Mouse (Mus musculus) hindbrain, embryonic 13.5 days (tissue): ENCODE measurements around the gene Ccdc81. TPM values are rescaled to one million over a fixed set of nuclear protein-coding genes. Genes with fewer than 3 reads are reported as not detected.

ENCODE experiments used
- ATAC-seq: fragments of 200-750 bp; cut with Nextera tagmentation; 2 replicates; pipeline ENCODE4 v1.8.0; 2017; ENCODE audit warnings: moderate TSS enrichment; ENCODE audit not compliant: low FRiP score
- H3K27ac ChIP-seq: fragments of 300-500 bp; sonication (generic); 2 replicates; pipeline ENCODE4 v1.5.1; 2015; ENCODE audit warnings: inconsistent platforms, mild to moderate bottlenecking, moderate library complexity
- H3K27me3 ChIP-seq: fragments of 300-500 bp; sonication (generic); 2 replicates; pipeline ENCODE4 v1.6.1; 2015; ENCODE audit warnings: mild to moderate bottlenecking, inconsistent platforms
- H3K36me3 ChIP-seq: fragments of 300-500 bp; sonication (generic); 2 replicates; pipeline ENCODE4 v1.6.1; 2015; ENCODE audit warnings: mild to moderate bottlenecking, inconsistent platforms
- H3K4me1 ChIP-seq: fragments of 300-500 bp; sonication (generic); replicated peaks from 2 replicates; pipeline ENCODE4 v1.6.1; 2015; ENCODE audit warnings: inconsistent platforms
- H3K4me2 ChIP-seq: fragments of 300-500 bp; sonication (generic); 2 replicates; pipeline ENCODE4 v1.6.1; 2015; ENCODE audit warnings: inconsistent platforms, mild to moderate bottlenecking, moderate library complexity
- H3K4me3 ChIP-seq: fragments of 300-500 bp; sonication (generic); 2 replicates; pipeline ENCODE4 v1.5.1; 2015; ENCODE audit warnings: mild to moderate bottlenecking, inconsistent platforms
- H3K9ac ChIP-seq: fragments of 300-500 bp; sonication (generic); 2 replicates; pipeline ENCODE4 v1.6.1; 2015; ENCODE audit warnings: mild to moderate bottlenecking, inconsistent platforms
- H3K9me3 ChIP-seq: fragments of 300-500 bp; sonication (generic); 2 replicates; pipeline ENCODE4 v1.6.1; 2016; ENCODE audit warnings: inconsistent platforms
- WGBS: fragments of 180-500 bp; shearing (Covaris S2); methylation state at CpG from one replicate; pipeline ENCODE4 v1.1.7; 2015; 5-methylcytosine and 5-hydroxymethylcytosine counted together
- polyA plus RNA-seq: library from polyadenylated mRNA; unstranded; fragments of >200 nt; fragmentation: Nextera tagmentation; extraction: Ambion mirVana; gene quantifications from 2 replicates; pipeline ENCODE4 v1.2.1, GENCODE M21; 2015

Gene Ccdc81
- polyA plus RNA-seq, 1 experiment from 2014 or later, result 1.1 TPM

- Histone ChIP-seq H3K36me3 (no peaks in the 10 kb centered on the region), H3K9ac (no peak overlapping the region), H3K4me3 (no peak overlapping the region), H3K4me1 (peaks cover 12% of the 10 kb centered on the region; the same call in 1 of the 2 replicates), H3K27ac (no peak overlapping the region), H3K4me2 (no peak overlapping the region), H3K9me3 (no peaks in the 10 kb centered on the region), H3K27me3 (no peaks in the 10 kb centered on the region)
- no peak for ATAC-seq
- WGBS, result 89% methylated on average over 5 of the region's 5 CpGs
These were observed 50.3 kb downstream of the Ccdc81 start for GRCm38 (mm10) chr7:89853131-89853530.

DNA sequence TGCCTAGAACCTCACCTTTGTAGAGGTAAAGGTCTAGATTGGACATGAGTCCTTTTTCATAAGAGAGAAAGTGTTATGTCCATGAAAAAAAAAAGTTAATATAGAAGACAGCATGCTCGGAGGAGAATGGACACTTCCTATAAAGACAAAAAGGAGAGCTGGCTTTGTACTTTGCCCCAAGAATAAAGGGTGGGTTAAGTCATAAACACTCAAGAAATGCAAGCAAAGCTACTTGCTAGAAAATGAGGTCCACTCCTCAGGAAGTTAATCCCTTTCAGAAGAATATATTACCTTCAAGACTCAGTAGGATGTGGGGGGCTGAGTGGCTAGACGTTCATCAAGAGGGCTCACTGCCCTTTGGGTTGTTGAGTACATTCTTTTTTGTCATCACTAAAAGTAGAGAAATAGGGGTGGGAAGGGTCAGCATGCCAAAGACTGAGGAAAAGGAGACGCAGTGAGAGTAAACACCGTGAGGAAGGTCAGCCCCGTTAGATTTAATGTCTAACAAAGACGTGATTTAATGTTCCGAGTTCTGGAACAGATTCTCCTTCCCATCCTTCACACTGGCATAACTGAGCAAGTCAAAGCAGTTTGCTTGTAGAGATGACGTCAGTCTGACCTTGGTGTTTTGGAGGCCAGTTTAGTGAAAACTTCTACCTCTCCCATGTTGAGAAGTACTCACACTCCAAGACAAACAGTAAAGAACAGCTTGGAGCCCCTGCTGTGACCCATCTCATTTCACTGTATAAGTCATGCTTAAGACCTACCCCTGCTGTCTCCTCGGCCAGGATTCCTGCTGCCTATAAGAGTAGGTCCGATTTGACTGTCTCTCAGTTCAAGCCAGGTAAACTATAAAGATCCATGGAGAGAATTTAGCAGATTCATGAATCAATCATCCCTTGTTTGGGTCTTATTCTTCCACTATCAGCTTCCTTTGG lies 51.0 kb downstream of the Ccdc81 start:
- Histone ChIP-seq H3K9me3 (no peaks in the 10 kb centered on the region), H3K4me1 (peaks cover 12% of the 10 kb centered on the region; the same call in 1 of the 2 replicates), H3K9ac (no peak overlapping the region), H3K4me3 (no peak overlapping the region), H3K27me3 (no peaks in the 10 kb centered on the region), H3K4me2 (no peak overlapping the region), H3K27ac (no peak overlapping the region), H3K36me3 (no peaks in the 10 kb centered on the region)
- WGBS, result 83% methylated on average over 10 of the region's 10 CpGs
- no peak for ATAC-seq

DNA sequence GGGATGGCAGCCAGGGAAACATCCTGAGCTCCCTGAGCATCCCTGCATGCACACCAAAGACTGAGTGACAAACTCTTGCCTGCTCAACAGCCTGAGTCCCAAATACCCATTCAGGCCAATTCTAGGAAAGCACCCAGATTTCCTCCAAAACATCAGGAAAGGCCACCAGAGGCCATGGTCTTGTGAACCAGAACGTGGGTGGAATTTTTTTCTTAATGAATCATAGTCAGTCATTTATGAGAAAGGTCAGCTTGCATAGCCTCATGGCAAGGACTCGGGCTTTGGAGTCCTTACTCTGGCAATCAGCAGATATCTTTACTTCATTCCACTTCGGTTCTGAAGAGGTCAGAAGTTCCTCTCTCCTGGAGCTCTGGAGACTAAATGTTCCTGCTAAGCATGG lies 52.9 kb downstream of the Ccdc81 start:
- Histone ChIP-seq H3K9ac (no peak overlapping the region), H3K36me3 (no peaks in the 10 kb centered on the region), H3K4me1 (no peaks in the 10 kb centered on the region), H3K4me3 (no peak overlapping the region), H3K27me3 (no peaks in the 10 kb centered on the region), H3K9me3 (no peaks in the 10 kb centered on the region), H3K4me2 (no peak overlapping the region), H3K27ac (no peak overlapping the region)
- 79% methylated on average over 3 of the region's 3 CpGs for WGBS
- no peak for ATAC-seq

DNA sequence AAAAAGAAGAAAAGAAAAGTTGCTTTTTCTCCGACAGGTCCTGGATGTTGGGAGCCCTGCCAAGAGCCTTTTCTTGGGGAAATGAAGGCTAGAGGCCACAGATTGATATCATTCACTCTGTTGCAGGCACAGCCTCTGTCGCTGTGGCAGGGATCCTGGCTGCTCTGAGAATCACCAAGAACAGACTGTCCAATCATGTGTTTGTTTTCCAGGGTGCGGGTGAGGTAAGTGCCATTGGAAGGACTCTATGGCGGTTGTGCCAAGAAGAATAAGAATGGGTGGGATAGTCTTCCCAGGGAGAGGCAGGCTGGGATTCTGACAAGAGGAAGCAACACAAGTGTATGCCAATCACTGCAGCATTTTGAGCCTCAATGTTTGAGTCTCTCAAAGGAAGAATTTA lies 57.8 kb downstream of the Ccdc81 start:
- Histone ChIP-seq H3K9me3 (no peaks in the 10 kb centered on the region), H3K9ac (no peak overlapping the region), H3K27me3 (no peaks in the 10 kb centered on the region), H3K4me2 (no peak overlapping the region), H3K4me1 (no peaks in the 10 kb centered on the region), H3K4me3 (no peak overlapping the region), H3K36me3 (no peaks in the 10 kb centered on the region), H3K27ac (no peak overlapping the region)
- ATAC-seq, result no peak
- 68% methylated on average over 4 of the region's 4 CpGs for WGBS

GRCm38 (mm10) chr7:89843533-89843932 lies 59.9 kb downstream of the Ccdc81 start:
- ATAC-seq, result no peak
- no peaks in the 10 kb centered on the region for H3K4me1 ChIP-seq
- 32% methylated on average over 6 of the region's 6 CpGs for WGBS
- H3K9me3 ChIP-seq, result no peaks in the 10 kb centered on the region
- H3K9ac ChIP-seq, result no peak overlapping the region
- H3K27ac ChIP-seq, result no peak overlapping the region
- no peak overlapping the region for H3K4me3 ChIP-seq
- peaks cover 5% of the 10 kb centered on the region; the same call in 1 of the 2 replicates for H3K27me3 ChIP-seq
- no peaks in the 10 kb centered on the region for H3K36me3 ChIP-seq
- H3K4me2 ChIP-seq, result no peak overlapping the region

- H3K27me3 ChIP-seq, result peaks cover 5% of the 10 kb centered on the region; the same call in 1 of the 2 replicates
These were observed 60.3 kb downstream of the Ccdc81 start for GRCm38 (mm10) chr7:89843121-89843520.

DNA sequence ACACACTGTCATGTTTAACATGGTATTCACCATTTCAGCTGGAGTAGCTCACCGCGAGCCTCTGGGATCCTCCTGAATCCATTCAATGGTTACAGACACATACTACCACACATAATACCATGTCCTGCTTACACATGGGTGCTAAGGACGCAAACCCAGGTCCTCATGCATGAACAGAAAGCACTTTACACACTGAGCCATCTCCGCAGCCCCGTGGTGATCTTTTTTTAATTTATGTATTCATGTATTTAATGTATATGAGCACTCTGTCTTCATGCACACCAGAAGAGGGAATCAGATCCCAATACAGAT lies 61.1 kb downstream of the Ccdc81 start:
- H3K9me3 ChIP-seq, result no peaks in the 10 kb centered on the region
- H3K4me3 ChIP-seq, result no peak overlapping the region
- H3K4me2 ChIP-seq, result no peak overlapping the region
- no peak overlapping the region for H3K9ac ChIP-seq
- peak; percentile 62 for ATAC-seq
- H3K27ac ChIP-seq, result no peak overlapping the region
- 91% methylated on average over 5 of the region's 5 CpGs for whole genome bisulfite sequencing
- H3K4me1 ChIP-seq, result no peaks in the 10 kb centered on the region; the same call in 1 of the 2 replicates
- H3K36me3 ChIP-seq, result no peaks in the 10 kb centered on the region
- H3K27me3 ChIP-seq, result peaks cover 5% of the 10 kb centered on the region; the same call in 1 of the 2 replicates

More at GRCm38 (mm10) chr7:89843121-89843520, 60.3 kb downstream of the Ccdc81 start:
- Histone ChIP-seq H3K4me2 (no peak overlapping the region), H3K4me1 (no peaks in the 10 kb centered on the region), H3K27ac (no peak overlapping the region), H3K36me3 (no peaks in the 10 kb centered on the region), H3K9me3 (no peaks in the 10 kb centered on the region), H3K4me3 (no peak overlapping the region), H3K9ac (no peak overlapping the region)
- 58% methylated on average over 6 of the region's 6 CpGs for WGBS
- ATAC-seq, result no peak

DNA sequence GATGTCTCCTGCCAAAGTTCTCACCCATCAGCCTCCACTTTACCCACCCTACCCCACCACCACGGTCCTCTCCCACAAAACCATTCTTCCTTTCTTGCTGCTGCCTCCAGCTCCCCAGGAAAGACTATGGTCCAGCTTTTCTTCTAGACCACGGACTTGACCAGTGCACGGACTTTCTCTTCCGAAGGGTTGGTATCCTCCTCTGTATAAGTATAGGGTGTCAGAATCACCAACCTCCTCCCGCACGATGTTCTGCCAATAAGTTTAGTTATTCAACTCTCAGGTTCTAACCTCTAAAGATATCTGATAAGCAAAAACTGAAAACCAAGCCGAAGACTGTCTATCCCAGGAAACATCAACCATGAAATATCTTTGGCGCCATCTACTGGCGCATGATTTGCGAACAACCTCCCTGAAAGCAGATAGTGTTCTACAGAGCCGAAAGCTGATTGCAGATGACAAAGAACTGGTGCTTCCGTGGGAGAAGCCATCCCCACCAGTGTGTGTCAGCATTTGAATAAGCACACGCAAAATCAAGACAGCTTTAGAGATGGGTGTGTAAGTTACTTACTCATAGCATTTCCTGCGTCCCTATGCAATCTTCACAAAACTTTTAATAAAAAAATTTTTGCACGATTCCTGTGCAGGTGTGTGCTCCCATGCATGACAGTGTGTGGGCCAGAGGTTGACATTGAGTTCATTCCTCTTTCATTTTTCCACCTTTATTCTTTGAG lies 61.6 kb downstream of the Ccdc81 start:
- Histone ChIP-seq H3K27me3 (peaks cover 5% of the 10 kb centered on the region; the same call in 1 of the 2 replicates), H3K9ac (no peak overlapping the region), H3K4me1 (no peaks in the 10 kb centered on the region; the same call in 1 of the 2 replicates), H3K27ac (no peak overlapping the region), H3K4me3 (no peak overlapping the region), H3K9me3 (no peaks in the 10 kb centered on the region), H3K4me2 (no peak overlapping the region), H3K36me3 (no peaks in the 10 kb centered on the region)
- peak; percentile 71 for ATAC-seq
- 36% methylated on average over 15 of the region's 15 CpGs for WGBS

DNA sequence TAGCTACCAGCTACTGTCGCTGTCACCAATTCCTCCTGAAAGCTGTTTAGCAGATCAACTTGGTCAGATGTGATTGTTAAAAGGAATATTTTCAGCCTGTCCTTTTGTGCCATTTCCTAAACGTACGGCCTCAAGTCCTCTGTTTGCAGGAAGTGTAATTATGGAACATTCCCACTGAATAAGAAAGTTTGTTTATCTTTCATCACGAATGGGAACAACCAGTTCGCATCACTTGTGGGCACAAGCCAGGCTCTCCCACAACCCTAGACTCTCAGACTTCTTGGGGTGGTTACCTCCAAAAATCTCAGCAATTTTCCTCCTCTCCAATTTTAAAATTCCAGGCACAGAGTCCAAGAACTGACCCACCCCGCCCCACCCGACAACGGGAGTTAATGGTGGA lies 63.7 kb downstream of the Ccdc81 start:
- no peaks in the 10 kb centered on the region; the same call in 1 of the 2 replicates for H3K4me1 ChIP-seq
- H3K9me3 ChIP-seq, result no peaks in the 10 kb centered on the region
- H3K27me3 ChIP-seq, result peaks cover 5% of the 10 kb centered on the region; the same call in 1 of the 2 replicates
- no peak overlapping the region for H3K4me2 ChIP-seq
- H3K4me3 ChIP-seq, result no peak overlapping the region
- H3K27ac ChIP-seq, result no peak overlapping the region
- no peak overlapping the region for H3K9ac ChIP-seq
- ATAC-seq, result no peak
- no peaks in the 10 kb centered on the region for H3K36me3 ChIP-seq
- 88% methylated on average over 8 of the region's 8 CpGs for WGBS

DNA sequence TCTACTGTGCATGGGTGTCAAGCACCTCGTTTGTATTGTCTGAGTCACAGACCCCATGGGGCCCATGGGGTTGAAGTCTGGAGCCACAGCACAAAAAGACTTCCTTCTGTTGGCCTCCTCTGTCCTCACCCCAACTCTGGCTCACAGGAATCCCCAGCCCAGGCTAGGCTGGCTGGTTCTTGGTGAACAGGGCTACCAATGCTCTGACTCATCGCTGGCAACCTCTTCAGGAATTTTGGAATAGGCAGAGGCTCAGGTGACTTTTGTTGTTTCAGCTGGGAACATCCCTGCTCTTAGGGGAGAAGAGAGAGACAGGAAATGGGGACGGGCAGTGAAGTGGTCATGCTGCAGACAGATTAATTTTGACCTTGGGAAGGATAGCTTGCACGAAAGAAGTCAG lies 65.6 kb downstream of the Ccdc81 start:
- ATAC-seq, result no peak
- H3K27me3 ChIP-seq, result peaks cover 5% of the 10 kb centered on the region; the same call in 1 of the 2 replicates
- H3K36me3 ChIP-seq, result no peaks in the 10 kb centered on the region
- no peak overlapping the region for H3K9ac ChIP-seq
- H3K4me3 ChIP-seq, result no peak overlapping the region
- H3K4me2 ChIP-seq, result no peak overlapping the region
- no peaks in the 10 kb centered on the region; the same call in 1 of the 2 replicates for H3K4me1 ChIP-seq
- H3K27ac ChIP-seq, result no peak overlapping the region
- 71% methylated on average over 4 of the region's 4 CpGs for WGBS
- no peaks in the 10 kb centered on the region for H3K9me3 ChIP-seq

DNA sequence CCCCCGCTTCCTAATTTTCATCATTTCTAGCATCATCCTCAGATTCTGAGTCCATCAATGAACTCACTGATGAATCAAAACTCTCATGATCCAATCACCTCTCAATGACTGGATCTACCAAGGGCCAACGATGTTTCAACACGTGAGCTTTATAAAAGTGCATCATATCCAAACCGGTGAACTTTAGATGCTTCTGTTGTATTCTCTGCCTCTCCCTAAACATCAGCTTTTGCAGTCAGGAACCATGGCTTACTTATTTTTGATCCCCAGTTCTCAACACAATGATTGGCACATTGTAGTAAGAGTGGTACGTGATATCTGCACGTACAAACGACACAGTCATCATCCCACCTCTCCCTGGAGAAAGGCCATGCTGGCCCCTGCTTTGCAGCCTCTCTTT lies 66.8 kb downstream of the Ccdc81 start:
- Histone ChIP-seq H3K27me3 (peaks cover 5% of the 10 kb centered on the region; the same call in 1 of the 2 replicates), H3K4me1 (no peaks in the 10 kb centered on the region; the same call in 1 of the 2 replicates), H3K4me2 (no peak overlapping the region), H3K4me3 (no peak overlapping the region), H3K27ac (no peak overlapping the region), H3K9ac (no peak overlapping the region), H3K36me3 (no peaks in the 10 kb centered on the region), H3K9me3 (no peaks in the 10 kb centered on the region)
- WGBS, result 95% methylated on average over 7 of the region's 7 CpGs
- no peak for ATAC-seq

DNA sequence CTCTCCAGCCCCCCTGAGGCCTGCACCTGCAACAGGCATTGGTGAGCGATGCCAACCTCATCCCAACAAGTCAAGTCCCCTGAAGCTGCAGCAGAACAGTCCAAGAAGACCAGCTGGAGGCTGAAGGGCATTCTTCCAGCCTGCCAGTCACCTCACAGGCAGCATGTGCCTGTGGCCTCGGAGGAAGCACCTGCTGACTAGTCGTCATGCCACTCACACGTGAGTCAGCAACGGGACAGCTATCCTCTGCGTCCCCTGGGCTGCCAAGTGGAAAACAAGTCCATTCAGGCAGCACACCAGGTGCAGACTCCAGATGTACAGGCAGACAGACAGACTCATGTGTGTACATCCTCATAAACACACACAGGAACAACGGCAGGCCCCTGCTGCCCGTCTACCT lies 67.9 kb downstream of the Ccdc81 start:
- Histone ChIP-seq H3K36me3 (no peaks in the 10 kb centered on the region), H3K27ac (no peak overlapping the region), H3K9me3 (no peaks in the 10 kb centered on the region), H3K9ac (no peak overlapping the region), H3K4me1 (no peaks in the 10 kb centered on the region; the same call in 1 of the 2 replicates), H3K4me2 (no peak overlapping the region), H3K4me3 (no peak overlapping the region), H3K27me3 (peaks cover 4% of the 10 kb centered on the region; the same call in 1 of the 2 replicates)
- no peak for ATAC-seq
- WGBS, result 66% methylated on average over 8 of the region's 8 CpGs
